Mouse (Mus musculus) lung, postnatal 0 days (tissue): Measurements from ENCODE around the gene Smg1.

Experiments
- CTCF ChIP-seq: IDR thresholded peaks from 2 replicates; pipeline ENCODE4 v1.5.1; 2016; ENCODE audit warnings: antibody characterized with exemption, mild to moderate bottlenecking
- EP300 ChIP-seq: IDR thresholded peaks from 2 replicates; pipeline ENCODE4 v1.6.1; 2016; ENCODE audit warnings: antibody characterized with exemption, mild to moderate bottlenecking, control low read depth

DNA sequence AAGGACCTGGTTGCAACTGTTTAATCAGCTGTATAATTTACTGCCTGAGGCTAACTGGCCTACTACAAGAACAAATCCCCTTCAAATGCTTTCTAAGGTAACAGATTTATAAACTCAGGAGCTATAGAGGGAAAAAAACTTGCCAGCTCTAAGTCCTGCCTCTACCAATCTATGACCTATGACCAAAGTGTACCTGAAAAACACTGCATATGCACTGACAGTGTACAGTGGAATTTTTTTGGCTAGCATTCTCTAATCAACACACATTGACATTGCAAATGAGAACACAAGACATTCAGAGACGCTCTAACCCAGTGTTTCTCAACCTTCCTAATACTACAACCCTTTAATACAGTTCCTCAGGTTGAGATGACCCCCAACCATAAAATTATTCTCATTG lies 9.2 kb downstream of the Smg1 start:
- TF ChIP-seq CTCF (no peak), EP300 (no peak)
